Mouse (Mus musculus) spleen, postnatal 10 days (tissue): ENCODE results near the gene Zfp619.
"Not testable (repeated sequence)": the region's sequence is repeated elsewhere in the genome, so short reads cannot be mapped to it uniquely, and the experiment has no call there.

Experiments used
- DNase-seq, 2 experiments: peaks; one replicate each; pipeline ENCODE4 v3.0.0; 2021 to 2022; ENCODE audit warnings: low spot score in 2 of 2

The Zfp619 gene

DNA sequence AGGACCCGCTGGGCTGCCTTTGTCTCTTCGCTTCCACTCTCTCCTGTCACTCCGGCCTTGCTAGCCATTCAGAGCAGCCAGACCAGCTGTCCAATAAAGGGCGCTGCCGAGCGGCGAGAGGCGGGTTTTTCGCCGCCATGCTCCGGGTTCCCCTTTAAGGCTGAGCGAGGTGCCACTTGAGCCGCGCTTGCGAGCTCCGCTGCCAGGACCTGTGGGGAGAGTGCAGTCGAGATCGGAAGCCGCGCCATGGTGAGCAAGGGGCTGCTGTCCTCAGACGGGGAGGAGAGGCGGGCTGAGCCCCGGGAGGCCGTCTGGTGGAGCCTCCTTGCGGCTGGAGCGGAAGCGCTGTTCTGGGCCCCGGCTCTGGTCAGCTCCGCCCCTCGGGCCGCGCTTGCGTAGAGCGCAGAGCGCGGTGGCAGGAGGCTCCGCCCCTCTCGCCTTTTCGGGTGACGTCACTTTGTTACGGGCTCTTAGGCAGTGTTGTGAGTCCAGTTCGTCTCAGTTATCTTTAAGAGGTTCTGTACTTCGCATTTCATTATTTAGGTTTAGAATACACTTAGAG is at the start of gene Zfp619:
TSS of gene Zfp619 (plus strand) at position 151 of the 562 bp plus-strand sequence.
- DNase-seq, result peak; percentile 88 to 93

- no peak for DNase-seq
Observed at GRCm38 (mm10) chr7:39479013-39479412, 38.6 kb upstream of the Zfp619 start.

DNA sequence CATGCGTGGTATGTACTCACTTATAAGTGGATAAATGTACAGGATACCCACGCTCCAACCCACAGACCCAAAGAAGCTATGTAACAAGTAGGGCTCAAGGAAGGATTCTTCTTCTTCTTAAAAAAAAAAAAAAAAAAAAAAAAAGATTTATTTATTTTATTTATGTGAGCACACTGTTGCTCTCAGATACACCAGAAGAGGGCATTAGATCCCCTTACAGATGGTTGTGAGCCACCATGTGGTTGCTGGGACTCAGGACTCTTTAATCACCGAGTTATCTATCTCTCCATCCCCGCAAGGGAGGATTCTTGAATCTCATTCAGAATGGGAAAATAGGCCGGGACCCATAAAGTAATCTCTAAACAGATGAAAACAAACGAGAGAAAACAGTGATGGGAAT is 33.2 kb upstream of the Zfp619 start:
- no peak for DNase-seq

- no peak for DNase-seq
Observed at GRCm38 (mm10) chr7:39487159-39487853, 30.3 kb upstream of the Zfp619 start.

DNA sequence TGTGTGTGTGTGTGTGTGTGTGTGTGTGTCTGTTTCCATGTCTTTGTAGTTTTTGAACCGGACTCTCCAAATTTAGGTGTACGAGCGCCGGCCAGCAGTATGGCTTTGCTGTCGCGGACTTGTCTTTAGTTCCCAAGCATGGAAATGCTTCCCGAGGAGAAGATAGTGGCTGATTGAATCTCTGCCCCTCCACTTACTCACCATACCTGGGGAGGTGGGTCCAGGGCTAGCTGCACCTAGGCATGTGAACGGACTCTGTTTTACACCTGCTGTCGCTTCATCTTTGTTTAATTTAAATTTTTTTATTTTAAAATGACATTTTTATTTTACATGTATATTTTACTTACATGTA is 29.7 kb upstream of the Zfp619 start:
- no peak for DNase-seq

- no peak for DNase-seq
Observed at GRCm38 (mm10) chr7:39494646-39495045, 22.9 kb upstream of the Zfp619 start.

GRCm38 (mm10) chr7:39504100-39504499 is 13.5 kb upstream of the Zfp619 start:
- no peak for DNase-seq

- DNase-seq, result peak; percentile 5 to 23
Observed at GRCm38 (mm10) chr7:39518362-39518761, 796 bp downstream of the Zfp619 start.

DNA sequence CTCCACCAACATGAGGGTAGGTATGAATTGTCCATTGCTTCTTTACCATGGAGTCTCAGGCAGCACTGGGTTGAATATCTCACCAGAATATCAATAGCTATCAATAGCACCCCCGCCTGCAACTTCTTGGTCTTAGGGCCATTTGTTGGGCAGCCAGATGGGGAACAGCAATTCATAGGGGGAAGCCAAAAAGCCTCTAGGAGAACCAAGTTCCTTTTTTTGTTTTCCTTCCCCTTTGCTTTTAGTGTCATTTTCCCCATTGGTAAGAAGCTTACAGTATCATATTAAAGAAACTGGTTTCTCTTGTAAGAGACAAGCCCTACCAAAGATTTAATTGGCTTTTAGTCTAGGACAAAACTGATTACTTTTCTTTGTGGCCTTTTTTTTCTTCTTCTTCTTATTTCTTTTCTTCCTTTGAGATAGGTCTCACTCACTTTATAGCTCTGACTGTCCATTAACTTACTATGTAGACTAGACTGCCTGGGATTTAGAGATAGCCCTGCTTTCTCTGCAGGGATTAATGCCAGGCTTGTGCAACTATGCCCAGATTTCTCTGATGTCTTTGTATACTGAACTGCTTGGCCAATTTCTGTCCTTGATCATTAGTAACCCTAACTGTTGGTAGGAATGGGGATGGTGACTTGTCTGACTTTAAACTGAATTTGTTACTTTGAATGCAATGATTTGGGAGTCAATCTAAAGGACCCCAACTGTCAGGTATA is 6.3 kb downstream of the Zfp619 start:
- DNase-seq, result no peak

- DNase-seq, result no peak
Observed at GRCm38 (mm10) chr7:39543151-39543550, 25.6 kb downstream of the Zfp619 start.

DNA sequence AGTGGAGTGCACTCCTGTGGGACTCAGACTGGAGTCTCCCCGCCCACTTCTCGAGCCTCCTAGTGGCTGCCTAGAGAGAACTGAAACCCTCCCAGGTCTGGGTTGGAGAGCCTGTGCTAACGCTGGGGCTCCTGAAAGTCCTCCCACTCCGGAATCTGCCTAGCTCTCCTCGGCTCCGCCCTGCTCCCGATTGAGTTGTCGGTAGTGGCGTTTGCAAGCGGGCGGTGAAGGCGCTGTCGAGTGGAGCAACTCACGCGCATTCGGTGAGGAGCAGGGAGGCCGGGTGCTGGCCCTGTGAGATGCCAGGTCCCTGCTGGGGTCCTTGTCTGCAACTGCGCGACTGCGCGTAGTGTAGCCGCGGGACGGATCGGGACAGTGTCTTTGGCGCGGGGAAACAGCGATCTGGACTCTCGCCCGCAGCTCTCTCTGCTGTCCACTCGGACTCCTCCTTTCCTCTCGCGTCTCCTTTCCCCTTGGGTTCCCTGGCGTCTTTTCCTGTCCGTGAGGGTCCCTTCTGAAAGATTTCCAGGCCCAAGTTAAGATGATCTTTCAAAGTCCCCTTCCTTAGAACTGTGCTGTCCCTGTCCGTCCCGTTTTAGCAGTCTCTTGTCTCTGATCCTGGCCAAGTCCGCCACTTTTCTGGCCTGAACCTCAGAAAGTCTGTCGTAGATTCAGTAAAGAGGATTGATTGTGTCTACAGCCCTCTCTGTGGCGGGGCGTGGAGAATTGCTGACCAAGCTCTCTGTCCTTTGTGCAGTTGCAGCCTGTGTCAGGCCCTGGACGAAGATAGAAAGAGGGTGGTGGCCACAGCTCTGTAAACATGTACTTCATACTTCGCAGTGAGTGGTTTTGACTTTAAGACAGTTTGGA is 26.9 kb downstream of the Zfp619 start:
- peak; percentile 25 to 56 for DNase-seq

GRCm38 (mm10) chr7:39545134-39545533 is 27.6 kb downstream of the Zfp619 start:
- no peak for DNase-seq

DNA sequence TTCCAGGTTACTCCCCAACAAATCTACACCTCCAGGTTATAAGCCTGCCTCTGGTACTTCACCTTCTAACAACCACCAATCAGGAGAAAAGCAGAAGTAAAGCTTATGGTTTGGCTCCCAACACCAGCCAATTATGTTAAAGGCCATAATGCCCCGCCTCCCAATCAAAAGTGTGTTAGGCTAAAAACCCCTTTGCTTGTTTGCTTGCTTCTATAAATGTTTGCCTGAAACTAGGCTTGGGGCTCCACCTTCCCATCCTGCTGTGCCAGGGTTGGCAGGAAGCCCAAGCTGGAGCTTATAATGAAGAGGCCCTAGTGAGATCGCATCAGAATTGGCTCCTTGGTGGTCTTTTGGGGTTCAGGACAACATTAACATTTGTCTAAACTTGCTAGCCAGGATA is 31.8 kb downstream of the Zfp619 start:
- DNase-seq, result no peak

GRCm38 (mm10) chr7:39551976-39552891 is 34.7 kb downstream of the Zfp619 start:
- DNase-seq, result peak; percentile 95

DNA sequence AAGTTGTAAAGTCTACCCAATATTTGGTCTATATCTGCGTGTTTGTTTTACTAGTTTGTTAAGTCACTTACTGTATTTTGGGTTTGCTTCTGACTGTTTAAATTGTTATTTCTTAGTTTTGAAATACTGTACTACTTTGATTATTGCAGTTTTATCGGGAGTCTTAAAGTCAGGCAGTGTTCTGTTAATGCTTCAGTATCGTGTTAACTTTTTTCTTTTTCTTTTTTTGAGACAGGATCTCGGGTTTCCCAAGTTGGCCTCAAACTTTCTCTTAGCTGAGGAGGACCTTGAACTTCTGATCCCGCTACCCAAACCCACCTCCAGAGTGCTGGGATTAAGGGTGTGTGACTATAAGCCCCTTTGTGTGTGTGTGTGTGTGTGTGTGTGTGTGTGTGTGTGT is 35.4 kb downstream of the Zfp619 start:
- peak; percentile 13 to 14 for DNase-seq

- DNase-seq, result no peak
Observed at GRCm38 (mm10) chr7:39553871-39554270, 36.3 kb downstream of the Zfp619 start.

- no peak for DNase-seq
Observed at GRCm38 (mm10) chr7:39580066-39580465, 62.5 kb downstream of the Zfp619 start.

- no peak for DNase-seq
Observed at GRCm38 (mm10) chr7:39580601-39581000, 63.0 kb downstream of the Zfp619 start.

- not testable (repeated sequence) for DNase-seq
Observed at GRCm38 (mm10) chr7:39586834-39587233, 69.3 kb downstream of the Zfp619 start.

DNA sequence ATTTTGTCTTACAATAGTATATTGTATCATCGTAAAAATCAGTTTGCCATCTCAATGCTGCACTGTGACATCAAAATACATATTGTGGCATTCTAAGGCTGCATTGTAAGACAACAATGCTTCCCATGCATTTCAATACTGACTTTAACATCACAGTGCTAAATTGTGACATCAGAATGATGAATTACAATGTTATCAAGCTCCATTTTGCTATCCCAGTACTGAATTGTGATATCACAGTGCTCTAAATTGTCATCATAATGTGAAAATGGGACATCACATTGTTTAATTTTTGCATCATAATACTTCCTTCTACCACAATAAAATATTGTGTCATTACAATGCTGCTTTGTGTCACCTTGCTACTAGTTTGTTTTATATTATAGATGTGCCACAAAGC is 70.5 kb downstream of the Zfp619 start:
- no peak for DNase-seq

DNA sequence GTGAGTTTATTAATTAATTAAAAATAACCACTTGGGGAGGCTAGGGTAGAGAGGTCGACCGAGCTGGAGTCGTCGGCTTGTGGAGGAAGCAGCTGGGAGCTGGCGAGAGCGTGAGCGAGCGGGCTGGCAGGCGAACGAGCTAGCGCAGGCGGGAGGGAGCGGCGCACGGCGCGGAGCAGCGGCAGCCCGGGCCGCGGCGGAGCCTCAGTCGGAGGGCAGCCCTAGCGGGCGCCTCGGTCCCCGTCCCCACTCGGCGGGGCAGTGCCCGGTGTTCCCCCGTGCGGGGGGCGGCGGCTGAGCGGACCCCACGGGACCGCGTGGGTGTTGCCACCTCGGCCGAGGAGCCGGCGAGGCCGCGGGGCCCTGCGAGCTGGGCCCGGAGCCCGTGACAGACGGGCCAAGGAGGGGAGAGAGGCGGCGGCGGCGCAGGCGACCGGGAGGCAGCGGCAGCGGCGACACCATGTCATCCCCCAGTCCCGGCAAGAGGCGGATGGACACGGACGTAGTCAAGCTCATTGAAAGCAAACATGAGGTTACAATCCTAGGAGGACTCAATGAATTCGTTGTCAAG is 71.0 kb downstream of the Zfp619 start:
- DNase-seq, result not testable (repeated sequence)
